Mouse (Mus musculus): ENCODE data around the gene Ereg. TPM values are rescaled to one million over a fixed set of nuclear protein-coding genes. Genes with fewer than 3 reads are reported as not detected.

Gene Ereg
- total RNA-seq, 2 experiments from 2014 or later: not detected

DNA sequence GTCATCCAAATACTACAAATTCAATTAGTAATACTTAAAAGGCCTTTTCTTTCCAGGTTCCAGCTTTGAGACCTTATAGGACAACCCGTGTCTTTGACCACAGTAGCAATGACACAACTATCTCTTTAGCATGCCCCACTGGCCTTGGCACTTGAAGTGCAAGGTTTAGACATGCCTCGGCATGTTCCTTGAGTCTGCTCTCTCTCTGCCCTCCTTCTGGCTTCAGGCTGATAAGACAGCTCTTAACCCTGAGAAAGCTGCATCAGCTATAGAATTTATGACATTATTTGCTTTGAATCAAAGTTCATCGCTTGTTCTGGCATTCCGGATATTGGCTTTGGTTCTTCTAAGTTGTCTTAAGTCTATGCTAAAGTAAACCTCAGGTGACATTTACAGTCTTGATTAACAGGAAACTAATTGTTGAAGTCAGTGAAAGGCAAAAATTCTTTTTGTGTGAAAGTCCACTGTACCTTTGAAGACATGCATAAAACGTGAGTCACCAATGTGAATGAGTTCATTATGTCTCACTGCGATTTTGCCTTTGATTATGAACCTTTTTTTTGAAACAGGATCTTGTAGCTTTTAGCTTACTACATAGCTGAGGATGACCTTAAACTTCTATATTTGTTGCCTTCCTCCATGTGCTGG, 35.7 kb downstream of the Ereg start:
- intact Hi-C loops (cut with DNase I): no loop called here
- DNase-seq: no peak

DNA sequence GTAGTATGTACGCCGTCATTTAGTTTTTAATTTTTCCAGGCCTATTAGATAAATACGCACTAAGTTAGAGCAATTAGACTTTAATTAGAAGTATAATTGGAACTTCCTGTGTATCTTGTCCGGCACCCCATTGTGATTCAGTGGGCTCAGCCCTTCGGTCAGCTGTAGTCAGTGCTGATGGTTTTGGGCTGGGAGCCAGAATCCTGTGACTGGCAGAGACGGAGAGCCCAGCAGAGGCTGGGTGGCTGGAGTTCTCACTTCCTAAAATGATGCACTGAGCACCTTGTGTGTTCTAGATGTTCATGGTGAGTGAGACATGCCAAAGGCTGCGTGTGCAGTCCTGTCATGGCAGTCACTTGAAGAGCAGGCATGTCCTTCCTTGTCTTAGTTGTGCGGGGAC, 36.6 kb downstream of the Ereg start:
- DNase-seq: no peak
- intact Hi-C loops (cut with DNase I): no loop called here

DNA sequence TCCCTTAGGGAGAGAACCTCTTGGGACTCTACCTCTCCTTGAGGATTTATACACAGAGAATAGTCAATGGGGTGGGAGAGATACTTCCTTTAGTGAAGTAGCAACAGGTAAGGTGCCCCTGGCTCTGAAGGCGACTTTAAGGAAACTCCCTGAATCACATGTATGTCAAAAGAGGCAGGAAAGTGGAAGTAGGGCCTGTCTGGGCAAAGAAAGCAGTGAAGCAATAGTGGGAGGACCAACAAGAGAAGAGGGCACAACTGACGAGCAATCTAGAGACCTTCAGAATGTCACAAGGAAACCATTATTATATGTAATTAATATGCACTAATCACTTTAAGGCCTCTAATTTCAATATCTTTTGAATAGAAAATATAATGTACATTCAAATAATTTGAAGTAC, 39.5 kb downstream of the Ereg start:
- intact Hi-C loops (cut with DNase I): no loop called here
- no peak for DNase-seq

DNA sequence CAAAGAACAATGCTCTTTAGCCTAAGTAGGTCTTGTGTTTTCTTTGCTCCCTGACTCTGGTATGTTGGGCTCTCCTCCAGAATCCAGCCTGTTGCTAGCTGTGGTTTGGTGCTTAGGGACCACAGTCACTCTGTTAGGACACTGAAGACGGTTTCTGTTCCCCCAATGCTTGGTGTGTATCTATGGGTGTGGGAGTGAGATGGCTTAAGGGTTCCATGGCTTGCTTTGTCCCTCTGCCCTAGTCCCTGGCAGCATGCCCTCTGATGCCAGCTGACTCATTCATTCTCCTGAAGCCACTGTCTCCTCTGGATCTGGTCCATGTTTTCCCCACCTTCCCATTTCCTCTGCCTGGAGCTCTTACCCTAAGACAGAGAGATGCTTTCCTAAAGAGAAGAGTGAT, 40.2 kb downstream of the Ereg start:
- intact Hi-C loops (cut with DNase I): no loop called here
- no peak for DNase-seq

DNA sequence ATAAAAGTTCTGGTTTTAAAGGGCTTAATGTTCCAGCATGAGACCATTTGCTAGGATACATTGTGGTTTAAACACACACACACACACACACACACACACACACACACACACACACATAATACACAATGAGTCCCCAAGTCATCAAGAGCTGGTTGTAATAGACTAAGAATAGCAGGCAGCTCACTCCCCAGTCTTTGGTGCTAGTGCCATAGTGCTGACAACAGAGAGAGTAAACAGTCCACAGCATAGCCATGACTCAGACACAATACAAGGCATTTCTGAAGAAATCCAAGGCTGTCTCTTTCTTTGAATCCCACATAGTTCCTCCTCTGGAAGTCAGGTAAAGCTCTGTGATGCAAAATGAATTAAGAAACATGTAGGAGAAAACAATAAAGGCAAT, 44.2 kb downstream of the Ereg start:
- intact Hi-C loops (cut with DNase I): no loop called here
- no peak for DNase-seq

DNA sequence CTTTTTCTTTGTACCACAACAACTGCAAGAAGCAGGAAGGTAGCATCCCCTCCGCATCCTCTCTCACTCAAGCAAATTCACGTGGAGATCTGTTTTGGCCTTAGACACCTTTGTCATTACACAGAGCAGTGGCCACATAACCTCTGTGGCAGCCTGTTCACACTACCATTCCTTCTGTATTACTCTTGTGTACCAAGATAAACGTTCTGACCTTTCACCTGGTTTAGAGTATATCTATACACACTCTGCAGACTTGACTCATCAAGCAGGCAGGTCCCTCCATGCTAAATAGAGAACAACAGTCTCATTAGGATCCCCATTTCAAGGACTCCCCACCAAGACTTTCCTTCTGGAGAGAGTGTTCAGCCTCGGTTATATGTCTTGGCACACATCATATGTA, 49.0 kb downstream of the Ereg start:
- intact Hi-C loops (cut with DNase I): no loop called here
- DNase-seq: no peak

DNA sequence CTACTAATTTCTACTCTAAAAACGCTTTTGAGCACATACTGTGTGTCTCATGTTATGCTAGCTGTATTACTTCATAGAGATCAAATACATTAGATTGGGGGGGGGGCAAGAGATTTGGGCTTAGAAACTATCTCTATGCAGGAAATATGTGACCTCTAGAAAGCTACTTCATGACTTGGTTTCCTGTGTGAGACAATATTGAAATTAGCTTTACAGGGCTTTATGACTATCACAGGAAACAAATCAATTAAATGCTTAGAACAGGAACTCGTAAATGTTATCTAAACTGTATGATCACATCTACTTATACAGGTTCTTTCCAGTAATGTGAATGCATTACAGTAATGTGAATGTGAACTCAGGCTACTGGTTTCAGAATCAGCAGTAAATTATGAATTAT, 49.7 kb downstream of the Ereg start:
- DNase-seq: no peak

DNA sequence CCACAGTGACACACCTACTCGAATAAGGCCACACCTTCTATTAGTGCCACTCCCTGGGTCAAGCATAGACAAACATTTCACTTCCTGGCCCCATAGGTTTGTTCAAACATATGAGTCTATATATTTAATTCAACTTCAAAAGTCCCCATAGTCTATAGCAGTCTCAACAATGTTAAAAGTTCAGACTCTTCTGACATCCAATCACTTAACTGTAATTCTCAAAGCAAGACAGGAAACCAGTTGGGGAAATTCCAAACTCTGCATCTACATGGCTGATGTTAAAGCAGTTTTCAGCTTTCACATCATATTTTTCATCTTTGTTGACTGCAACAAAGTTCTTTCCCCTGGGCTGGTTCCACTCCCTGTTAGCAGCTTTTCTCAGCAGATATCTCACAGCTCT, 52.2 kb downstream of the Ereg start:
- intact Hi-C loops (cut with DNase I): no loop called here

More for the DNA sequence above, 49.7 kb downstream of the Ereg start:
- intact Hi-C loops (cut with DNase I): no loop called here

DNA sequence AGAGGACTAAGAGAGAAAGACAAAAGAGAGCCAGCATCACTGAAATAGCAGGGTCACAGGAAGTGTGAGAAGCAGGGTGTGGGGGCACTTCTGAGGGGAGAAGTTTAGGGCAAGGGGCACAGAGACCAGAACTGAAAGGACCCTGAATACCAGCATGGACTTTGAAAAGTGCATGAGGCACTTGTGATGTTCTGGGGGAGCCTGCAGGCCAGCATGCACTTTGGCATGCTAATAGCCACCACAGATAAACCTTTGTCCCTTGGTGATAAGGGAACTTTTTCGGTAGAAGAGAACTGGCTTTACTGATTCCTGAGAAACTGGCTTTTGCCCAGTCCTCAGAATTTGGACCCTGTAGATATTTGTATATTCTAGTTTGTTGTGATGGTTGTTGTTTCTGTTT, 60.5 kb downstream of the Ereg start:
- no peak for DNase-seq
- intact Hi-C loops (cut with DNase I): no loop called here

More for the DNA sequence above, 52.2 kb downstream of the Ereg start:
- no peak for DNase-seq

DNA sequence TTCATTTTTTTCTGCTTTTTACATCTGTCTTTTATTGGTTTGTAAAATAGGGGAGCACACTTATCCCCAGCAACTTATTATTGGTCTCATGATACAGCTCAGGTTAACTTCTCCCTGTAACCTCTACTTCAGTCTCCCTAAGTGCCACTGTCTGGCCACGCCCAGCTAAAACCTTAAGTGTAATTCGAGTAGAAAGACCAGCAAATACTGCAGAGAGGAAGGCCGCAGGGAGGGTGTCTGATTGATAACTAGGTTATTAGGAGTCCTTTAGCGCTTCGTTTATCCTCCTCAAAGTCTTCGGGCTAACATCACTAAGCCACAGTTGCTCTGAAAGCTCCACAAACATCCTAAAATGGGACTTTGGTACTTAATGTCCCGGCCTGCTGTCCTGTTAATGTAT, 64.5 kb downstream of the Ereg start:
- DNase-seq: no peak
- intact Hi-C loops (cut with DNase I): no loop called here

DNA sequence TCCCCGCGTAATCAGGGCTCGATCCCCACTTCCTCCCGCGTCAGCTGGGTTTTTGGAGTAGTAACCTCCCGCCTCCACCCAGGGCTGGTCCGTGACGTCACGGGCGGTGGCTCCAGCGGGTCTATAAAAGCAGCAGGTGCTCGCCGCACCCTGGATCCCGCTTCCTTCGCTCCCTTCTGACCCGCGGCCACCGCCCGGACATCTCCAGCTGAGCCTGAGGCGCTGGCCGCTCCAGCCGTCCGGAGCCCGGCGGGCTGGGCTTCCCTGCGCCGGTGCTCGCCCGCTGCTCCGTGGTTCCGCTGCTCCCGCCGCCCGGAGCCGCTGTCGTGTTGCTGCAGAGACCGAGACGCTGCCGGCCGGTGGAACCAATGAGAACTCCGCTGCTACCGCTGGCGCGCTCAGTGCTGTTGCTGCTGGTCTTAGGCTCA, 65.0 kb downstream of the Ereg start, which contains the start of gene Areg:
Gene Areg (plus strand): TSS at position 154 of the 428 bp plus-strand sequence.
- intact Hi-C loops (cut with DNase I): no loop called here
- peak in 1 of 2 experiments; percentile 6 for DNase-seq

DNA sequence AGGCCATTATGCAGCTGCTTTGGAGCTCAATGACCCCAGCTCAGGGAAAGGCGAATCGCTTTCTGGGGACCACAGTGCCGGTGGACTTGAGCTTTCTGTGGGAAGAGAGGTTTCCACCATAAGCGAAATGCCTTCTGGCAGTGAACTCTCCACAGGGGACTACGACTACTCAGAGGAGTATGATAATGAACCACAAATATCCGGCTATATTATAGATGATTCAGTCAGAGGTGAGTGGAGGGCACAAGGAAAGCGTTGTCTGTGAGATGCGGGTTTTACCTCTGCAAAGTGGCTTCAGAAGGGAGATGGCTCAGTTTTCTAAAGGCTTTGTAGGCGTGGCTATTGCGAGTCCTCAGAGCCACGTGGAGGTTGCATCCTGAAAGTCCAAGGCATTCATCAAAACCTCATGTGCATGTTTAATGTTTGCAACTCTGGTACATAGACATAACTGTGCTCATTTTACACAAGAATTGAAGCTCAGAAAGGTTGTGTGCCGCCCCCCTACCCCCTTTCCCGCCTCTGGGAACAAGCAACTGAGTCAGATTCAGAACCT, 66.5 kb downstream of the Ereg start:
- no peak for DNase-seq
- intact Hi-C loops (cut with DNase I): no loop called here

Other genes with a start within 250 kb of the Ereg start
- under 1 TPM in 1 of 2 experiments, not detected in 1; 0.36 TPM for gene Cxcl1, start 183.4 kb upstream of the Ereg start, total RNA-seq (2021)
- gene Cxcl2, start 170.8 kb upstream of the Ereg start, total RNA-seq (2021): not detected
- gene Mthfd2l, start 143.5 kb upstream of the Ereg start, total RNA-seq (2021): 1 to 10 TPM; 5.4 to 7.8 TPM
- under 1 TPM; 0.47 to 0.61 TPM for gene Epgn, start 47.2 kb upstream of the Ereg start, total RNA-seq (2021)
- not detected for gene Areg, start 65.0 kb downstream of the Ereg start, total RNA-seq (2021)